Mouse (Mus musculus) granulocyte monocyte progenitor cell, adult 5-6 weeks (primary cell): ENCODE data around the gene Wnt10b. TPM values are rescaled to one million over a fixed set of nuclear protein-coding genes. Genes with fewer than 3 reads are reported as not detected.
A peak's percentile ranks its signal among the peaks of the same experiment; 100 is the strongest.

ENCODE experiments used
- ATAC-seq: replicated peaks from 2 replicates; pipeline ENCODE4 v1.8.0; 2016; ENCODE audit warnings: mild to moderate bottlenecking, moderate TSS enrichment, inconsistent platforms; ENCODE audit not compliant: poor library complexity, severe bottlenecking
- total RNA-seq, 2 experiments: library from RNA; stranded (forward) in 1 of 2; stranded (reverse) in 1 of 2; fragments of 200-712, 200-1000 nt in 1 of 2; fragments of >200 nt in 1 of 2; fragmentation: Nextera tagmentation in 1 of 2; gene quantifications; 2 replicates each; pipeline ENCODE4 v1.2.3; 2014 to 2017

Wnt10b gene
- total RNA-seq, 2 experiments from 2014 or later, result 0.26 TPM; not detected in 1

- no peak for ATAC-seq
Measured at GRCm38 (mm10) chr15:98797835-98798492, 20.0 kb upstream of the Wnt10b start.

- ATAC-seq, result no peak
Measured at GRCm38 (mm10) chr15:98796803-98797595, 19.0 kb upstream of the Wnt10b start.

DNA sequence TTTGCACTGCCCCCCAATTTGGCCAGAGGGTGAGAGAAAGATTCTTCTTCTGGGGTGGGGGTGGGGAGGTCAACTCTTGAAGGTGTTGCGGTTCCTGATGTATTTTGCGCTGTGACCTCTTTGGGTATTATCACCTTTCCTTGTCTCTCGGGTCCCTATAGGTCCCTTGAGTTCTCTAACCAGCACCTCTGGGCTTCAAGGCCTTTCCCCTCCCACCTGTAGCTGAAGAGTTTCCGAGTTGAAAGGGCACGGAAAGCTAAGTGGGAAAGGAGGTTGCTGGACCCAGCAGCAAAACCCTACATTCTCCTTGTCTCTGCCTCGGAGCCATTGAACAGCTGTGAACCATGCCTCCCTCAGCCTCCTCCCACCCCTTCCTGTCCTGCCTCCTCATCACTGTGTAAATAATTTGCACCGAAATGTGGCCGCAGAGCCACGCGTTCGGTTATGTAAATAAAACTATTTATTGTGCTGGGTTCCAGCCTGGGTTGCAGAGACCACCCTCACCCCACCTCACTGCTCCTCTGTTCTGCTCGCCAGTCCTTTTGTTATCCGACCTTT is 15.3 kb upstream of the Wnt10b start:
- no peak for ATAC-seq

GRCm38 (mm10) chr15:98792233-98793020 is 14.5 kb upstream of the Wnt10b start:
- ATAC-seq, result 0 out of 2 replicates have a peak, but pooled peaks have one; percentile 10

- no peak for ATAC-seq
Measured at GRCm38 (mm10) chr15:98791771-98792170, 13.8 kb upstream of the Wnt10b start.

- no peak for ATAC-seq
Measured at GRCm38 (mm10) chr15:98791221-98791620, 13.3 kb upstream of the Wnt10b start.

DNA sequence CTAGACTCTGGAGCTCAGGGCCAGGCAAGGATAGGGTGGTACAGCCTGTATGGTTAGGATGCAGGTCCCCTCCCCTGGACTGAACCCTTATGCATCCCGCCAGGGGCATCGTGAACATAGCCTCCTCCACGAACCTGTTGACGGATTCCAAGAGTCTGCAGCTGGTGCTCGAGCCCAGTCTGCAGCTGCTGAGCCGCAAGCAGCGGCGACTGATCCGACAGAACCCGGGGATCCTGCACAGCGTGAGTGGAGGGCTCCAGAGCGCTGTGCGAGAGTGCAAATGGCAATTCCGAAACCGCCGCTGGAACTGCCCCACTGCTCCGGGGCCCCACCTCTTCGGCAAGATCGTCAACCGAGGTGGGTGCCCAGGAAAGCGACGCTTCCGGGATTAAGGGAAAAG is 12.8 kb upstream of the Wnt10b start:
- ATAC-seq, result no peak

- 0 out of 2 replicates have a peak, but pooled peaks have one; percentile 2 for ATAC-seq
Measured at GRCm38 (mm10) chr15:98789661-98790535, 11.9 kb upstream of the Wnt10b start, which contains the start of gene Wnt1. Gene Wnt1 (plus strand): TSS chr15:98789857.

DNA sequence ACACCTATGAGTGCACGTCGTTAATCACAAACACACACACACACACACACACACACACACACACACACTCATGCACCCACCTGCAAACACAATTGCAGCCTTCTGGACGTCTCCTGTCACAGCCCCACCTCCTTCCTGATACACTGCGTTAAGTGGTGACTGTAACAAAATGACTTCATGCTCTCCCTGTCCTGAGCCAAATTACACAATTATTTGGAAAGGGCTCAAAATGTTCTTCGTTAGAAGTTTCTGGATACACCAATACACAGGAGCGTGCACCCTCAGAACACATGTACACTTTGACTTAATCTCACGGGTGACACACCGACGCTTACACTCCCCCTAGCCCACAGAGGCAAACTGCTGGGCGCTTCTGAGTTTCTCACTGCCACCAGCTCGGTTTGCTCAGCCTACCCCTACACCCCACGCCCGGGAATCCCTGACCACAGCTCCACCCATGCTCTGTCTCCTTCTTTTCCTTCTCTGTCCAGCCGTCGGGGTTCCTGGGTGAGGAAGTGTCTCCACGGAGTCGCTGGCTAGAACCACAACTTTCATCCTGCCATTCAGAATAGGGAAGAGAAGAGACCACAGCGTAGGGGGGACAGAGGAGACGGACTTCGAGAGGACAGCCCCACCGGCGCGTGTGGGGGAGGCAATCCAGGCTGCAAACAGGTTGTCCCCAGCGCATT is 11.2 kb upstream of the Wnt10b start:
- peak; percentile 59 for ATAC-seq

DNA sequence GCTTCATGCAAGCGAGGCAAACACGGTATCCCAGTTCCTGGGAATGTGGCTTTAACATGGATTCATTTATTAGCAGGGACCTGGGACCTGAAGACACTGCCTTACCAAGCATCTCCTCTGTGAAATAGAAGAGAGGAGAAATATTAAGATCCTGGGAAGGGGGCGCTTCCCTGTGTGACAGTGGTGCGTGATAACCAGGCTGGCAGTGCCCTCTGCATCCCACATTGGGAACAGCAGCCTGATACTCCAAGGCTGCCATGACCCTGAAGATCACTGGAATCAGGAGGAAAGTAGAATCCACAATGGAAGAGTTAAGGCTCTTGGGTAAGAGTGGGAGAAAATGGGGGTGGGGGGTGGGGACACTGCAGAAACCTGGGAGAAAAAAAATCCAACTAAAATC is 10.0 kb upstream of the Wnt10b start:
- no peak for ATAC-seq

- no peak; the same call in 1 of the 2 replicates for ATAC-seq
Measured at GRCm38 (mm10) chr15:98785744-98786143, 7.8 kb upstream of the Wnt10b start.

DNA sequence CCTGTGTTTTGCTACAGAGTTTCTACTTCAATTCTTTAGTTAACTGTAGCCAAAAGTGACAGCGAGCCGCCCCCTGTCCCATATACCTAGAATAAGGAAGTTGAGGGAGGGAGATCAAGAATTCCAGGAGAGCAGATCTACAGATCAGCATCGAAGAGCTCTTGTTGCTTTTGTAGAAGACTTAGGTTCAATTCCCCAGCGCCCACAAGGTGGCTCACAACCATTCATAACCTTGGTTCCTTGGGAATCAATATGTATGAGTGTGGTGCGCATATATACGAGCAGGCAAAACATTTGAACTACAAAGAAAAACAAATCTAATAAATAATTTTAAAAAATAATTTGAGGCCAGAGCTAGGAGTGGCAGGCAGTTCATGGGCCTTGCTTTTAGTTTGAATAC is 3.2 kb upstream of the Wnt10b start:
- ATAC-seq, result no peak

GRCm38 (mm10) chr15:98780573-98780972 is 2.6 kb upstream of the Wnt10b start:
- ATAC-seq, result 0 out of 2 replicates have a peak, but pooled peaks have one; percentile 19

DNA sequence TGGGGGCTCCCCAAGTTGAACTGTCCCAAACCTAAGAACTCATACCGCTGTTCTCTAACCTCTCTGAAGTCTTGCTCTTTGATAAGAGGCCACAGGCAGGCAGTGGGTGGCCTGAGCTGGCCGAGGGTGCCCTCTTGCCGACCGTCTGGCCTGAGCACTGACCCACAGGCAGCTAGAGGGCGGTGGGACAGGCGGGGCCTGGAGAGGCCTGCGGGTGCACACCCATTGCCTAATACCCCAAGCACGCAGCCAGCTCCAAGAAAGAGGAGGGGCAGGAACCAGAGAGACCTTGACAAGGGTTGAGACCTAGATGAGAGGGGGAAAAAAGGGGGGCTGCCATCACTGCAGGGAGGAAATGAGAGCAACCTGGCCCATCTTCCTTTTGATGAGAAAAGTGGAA is 2.1 kb upstream of the Wnt10b start:
- ATAC-seq, result peak; percentile 48; the same call in 1 of the 2 replicates

DNA sequence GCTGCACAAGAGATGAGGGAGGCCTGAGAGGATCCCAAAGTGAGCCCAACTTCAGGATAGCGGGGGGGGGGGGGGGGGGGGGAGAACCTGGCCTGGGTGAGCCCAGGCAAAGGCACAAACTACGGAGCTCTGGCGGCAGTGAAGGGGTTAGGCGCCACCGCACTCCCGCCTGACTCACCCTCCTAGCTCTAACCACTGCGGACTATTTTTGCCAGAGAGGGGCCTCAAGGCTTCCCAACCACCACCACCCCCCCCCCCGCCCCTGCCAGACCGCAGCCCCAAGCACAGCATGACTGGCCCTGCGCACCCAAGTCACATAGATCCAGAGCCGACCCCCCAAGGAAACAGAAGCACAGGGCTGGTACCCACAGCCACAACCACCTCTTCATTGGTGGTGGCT is 856 bp upstream of the Wnt10b start:
- peak; percentile 23 for ATAC-seq

DNA sequence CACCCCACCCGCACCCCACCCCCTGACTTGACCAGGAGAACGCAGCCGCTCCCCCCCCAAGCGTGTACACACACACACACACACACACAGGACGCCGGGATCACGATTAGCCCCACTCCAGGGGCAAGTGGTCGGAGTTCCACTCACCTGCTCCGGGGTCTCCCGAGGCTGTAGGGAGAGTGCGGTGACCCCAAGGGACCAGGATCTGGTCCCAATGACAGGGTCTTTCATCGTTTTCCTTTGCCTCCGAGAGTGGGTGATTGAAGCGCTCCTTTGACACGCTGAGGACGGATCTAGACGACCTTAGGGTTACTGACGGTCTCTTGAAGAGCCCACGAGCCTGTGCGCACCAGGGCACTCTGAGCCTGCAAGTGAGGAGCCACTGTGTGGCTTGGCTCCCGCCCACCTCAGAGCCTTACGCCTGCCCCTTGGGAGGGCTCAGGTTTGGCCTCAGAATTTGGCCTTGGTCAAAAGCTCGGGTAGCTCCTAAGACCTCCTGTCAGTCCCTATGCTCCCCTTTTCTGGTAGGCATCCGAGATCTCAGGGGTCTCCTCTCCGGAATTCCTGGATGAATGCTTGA is 331 bp upstream of the Wnt10b start:
- ATAC-seq, result no peak

DNA sequence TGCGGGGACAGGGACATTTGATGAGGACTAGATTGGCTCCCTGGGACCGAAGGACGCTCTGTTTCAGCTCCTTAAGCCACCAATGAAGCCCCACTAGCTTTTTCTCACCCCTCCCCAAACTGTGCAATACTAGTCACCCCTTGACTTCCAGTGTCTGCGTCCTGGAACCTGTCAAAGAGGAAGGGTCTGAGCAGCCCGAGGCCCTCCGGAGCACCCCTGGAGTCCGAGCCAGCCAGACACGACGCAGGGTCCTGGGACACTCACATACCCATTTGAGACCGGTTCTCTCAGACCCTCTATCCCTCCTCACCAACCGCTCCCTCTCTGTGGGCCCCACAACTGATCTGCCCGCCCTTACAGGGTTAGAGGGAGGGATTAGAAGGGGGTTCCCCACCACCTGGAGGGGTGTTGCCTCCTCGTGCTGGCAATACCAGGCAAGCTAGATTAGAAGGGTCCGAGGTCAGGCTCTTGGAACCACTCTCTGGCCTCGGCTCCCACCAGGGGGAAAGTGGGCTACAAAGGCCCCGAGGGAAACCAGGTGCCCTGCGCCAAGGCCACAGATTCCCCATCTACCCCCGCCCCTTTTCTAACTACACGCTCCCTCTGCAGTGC is 839 bp downstream of the Wnt10b start:
- no peak for ATAC-seq
